Mouse (Mus musculus) midbrain, embryonic 16.5 days (tissue): ENCODE results near the gene Olfr332. TPM values are rescaled to one million over a fixed set of nuclear protein-coding genes. Genes with fewer than 3 reads are reported as not detected.
"Not testable (repeated sequence)": the region's sequence is repeated elsewhere in the genome, so short reads cannot be mapped to it uniquely, and the experiment has no call there.

Source experiments
- ATAC-seq: fragments of 200-750 bp; cut with Nextera tagmentation; 2 replicates; pipeline ENCODE4 v1.8.0; 2017; ENCODE audit warnings: moderate TSS enrichment
- H3K27ac ChIP-seq: fragments of 300-500 bp; sonication (generic); 2 replicates; pipeline ENCODE4 v1.5.1; 2014; ENCODE audit warnings: mild to moderate bottlenecking, low read length, mixed read lengths
- H3K27me3 ChIP-seq: fragments of 300-500 bp; sonication (generic); 2 replicates; pipeline ENCODE4 v1.6.1; 2014; ENCODE audit warnings: low read depth, low read length, mixed read lengths; ENCODE audit not compliant: control insufficient read depth, insufficient read depth
- H3K36me3 ChIP-seq: fragments of 300-500 bp; sonication (generic); 2 replicates; pipeline ENCODE4 v1.6.1; 2014; ENCODE audit warnings: mild to moderate bottlenecking, low read length, moderate library complexity, mixed read lengths; ENCODE audit not compliant: control insufficient read depth, insufficient read depth
- H3K4me1 ChIP-seq: fragments of 300-500 bp; sonication (generic); 2 replicates; pipeline ENCODE4 v1.6.1; 2014; ENCODE audit warnings: mild to moderate bottlenecking, low read length, mixed read lengths; ENCODE audit not compliant: control insufficient read depth, insufficient read depth
- H3K4me2 ChIP-seq: fragments of 300-500 bp; sonication (generic); 2 replicates; pipeline ENCODE4 v1.6.1; 2014; ENCODE audit warnings: mild to moderate bottlenecking, low read length, mixed read lengths
- H3K4me3 ChIP-seq: fragments of 300-500 bp; sonication (generic); 2 replicates; pipeline ENCODE4 v1.5.1; 2014; ENCODE audit warnings: low read depth, mild to moderate bottlenecking, low read length, moderate library complexity, mixed read lengths
- H3K9ac ChIP-seq: fragments of 300-500 bp; sonication (generic); 2 replicates; pipeline ENCODE4 v1.6.1; 2014; ENCODE audit warnings: low read depth, low read length, mixed read lengths
- H3K9me3 ChIP-seq: fragments of 300-500 bp; sonication (generic); replicated peaks from 2 replicates; pipeline ENCODE4 v1.6.1; 2014; ENCODE audit warnings: mild to moderate bottlenecking, low read length, mixed read lengths; ENCODE audit not compliant: control insufficient read depth, poor library complexity, severe bottlenecking
- WGBS: fragments of 180-500 bp; shearing (Covaris S2); extraction: QIAGEN DNeasy Blood & Tissue Kit; methylation state at CpG from one replicate; pipeline ENCODE4 v1.1.7; 2014; 5-methylcytosine and 5-hydroxymethylcytosine counted together
- polyA plus RNA-seq: library from polyadenylated mRNA; unstranded; fragments of >200 nt; fragmentation: Nextera tagmentation; extraction: Ambion mirVana; gene quantifications from 2 replicates; pipeline ENCODE4 v1.2.1, GENCODE M21; 2015

Olfr332 gene
- not detected in 2 replicates for polyA plus RNA-seq

- H3K27ac ChIP-seq, result no peak within 1 kb of the TSS
Measured at GRCm38 (mm10) chr11:58492455-58492854, at the start of gene Olfr332. Gene Olfr332, minus strand, starts transcription at chr11:58492555.

GRCm38 (mm10) chr11:58534736-58535135 is 42.4 kb upstream of the Olfr332 start, which contains the start of gene Olfr330:
Gene Olfr330, minus strand, starts transcription at chr11:58534836.
- not testable (repeated sequence) for ATAC-seq, H3K4me2 ChIP-seq

More at GRCm38 (mm10) chr11:58492455-58492854, at the start of gene Olfr332:
- Histone ChIP-seq H3K9me3 (no peaks in the 10 kb centered on the region), H3K4me3 (no peak within 1 kb of the TSS), H3K9ac (no peak within 1 kb of the TSS), H3K36me3 (no peaks in the 10 kb centered on the region), H3K4me1 (no peaks in the 10 kb centered on the region), H3K4me2 (no peak within 1 kb of the TSS), H3K27me3 (no peaks in the 10 kb centered on the region)
- WGBS, result 80% methylated on average over 2 of the region's 2 CpGs
- no peak for ATAC-seq

GRCm38 (mm10) chr11:58519756-58520155 is 27.4 kb upstream of the Olfr332 start:
- WGBS, result 94% methylated on average over 7 of the region's 9 CpGs
- H3K4me3 ChIP-seq, H3K36me3 ChIP-seq, H3K27me3 ChIP-seq, H3K9ac ChIP-seq, H3K4me2 ChIP-seq, ATAC-seq, H3K4me1 ChIP-seq, H3K27ac ChIP-seq, H3K9me3 ChIP-seq: not testable (repeated sequence)

More at GRCm38 (mm10) chr11:58534736-58535135, 42.4 kb upstream of the Olfr332 start, which contains the start of gene Olfr330:
- not testable (repeated sequence) for H3K4me1 ChIP-seq, H3K36me3 ChIP-seq, H3K27me3 ChIP-seq, H3K9ac ChIP-seq, H3K27ac ChIP-seq, H3K4me3 ChIP-seq, H3K9me3 ChIP-seq

GRCm38 (mm10) chr11:58518916-58519315 is 26.6 kb upstream of the Olfr332 start:
- H3K36me3 ChIP-seq, H3K9me3 ChIP-seq, H3K4me1 ChIP-seq, H3K27ac ChIP-seq, ATAC-seq, H3K27me3 ChIP-seq, H3K9ac ChIP-seq, H3K4me3 ChIP-seq, H3K4me2 ChIP-seq: not testable (repeated sequence)
- 94% methylated on average over 17 of the region's 18 CpGs for WGBS

GRCm38 (mm10) chr11:58509058-58509457 is 16.7 kb upstream of the Olfr332 start:
- not testable (repeated sequence) for H3K4me3 ChIP-seq, H3K4me2 ChIP-seq, H3K27ac ChIP-seq, H3K27me3 ChIP-seq, H3K36me3 ChIP-seq, H3K9me3 ChIP-seq, H3K4me1 ChIP-seq, ATAC-seq, H3K9ac ChIP-seq
- 85% methylated on average over 19 of the region's 19 CpGs for WGBS

- not testable (repeated sequence) for H3K4me3 ChIP-seq, H3K4me1 ChIP-seq, H3K9me3 ChIP-seq, H3K27me3 ChIP-seq, H3K27ac ChIP-seq, H3K36me3 ChIP-seq, H3K4me2 ChIP-seq, H3K9ac ChIP-seq, ATAC-seq
Measured at GRCm38 (mm10) chr11:58502472-58502871, 10.1 kb upstream of the Olfr332 start, which contains the start of gene Olfr331. Gene Olfr331, minus strand, starts transcription at chr11:58502572.

GRCm38 (mm10) chr11:58499290-58499689 is 6.9 kb upstream of the Olfr332 start:
- WGBS, result 48% methylated on average over 3 of the region's 3 CpGs
- Histone ChIP-seq H3K36me3 (no peaks in the 10 kb centered on the region), H3K9me3 (no peaks in the 10 kb centered on the region), H3K27me3 (no peaks in the 10 kb centered on the region), H3K4me3 (no peak overlapping the region), H3K4me1 (no peaks in the 10 kb centered on the region), H3K27ac (no peak overlapping the region), H3K4me2 (no peak overlapping the region), H3K9ac (no peak overlapping the region)
- no peak for ATAC-seq

GRCm38 (mm10) chr11:58498761-58499160 is 6.4 kb upstream of the Olfr332 start:
- Histone ChIP-seq H3K4me2 (no peak overlapping the region), H3K9ac (no peak overlapping the region), H3K27me3 (no peaks in the 10 kb centered on the region), H3K4me3 (no peak overlapping the region), H3K36me3 (no peaks in the 10 kb centered on the region), H3K4me1 (no peaks in the 10 kb centered on the region), H3K9me3 (no peaks in the 10 kb centered on the region), H3K27ac (no peak overlapping the region)
- WGBS, result 88% methylated on average over 9 of the region's 9 CpGs
- no peak for ATAC-seq

GRCm38 (mm10) chr11:58462170-58462569 is 30.2 kb downstream of the Olfr332 start, which contains the start of gene Olfr30:
Gene Olfr30, minus strand, starts transcription at chr11:58462270.
- H3K4me1 ChIP-seq, result no peaks in the 10 kb centered on the region
- no peaks in the 10 kb centered on the region for H3K27me3 ChIP-seq
- H3K4me3 ChIP-seq, result no peak within 1 kb of the TSS
- H3K27ac ChIP-seq, result no peak within 1 kb of the TSS
- ATAC-seq, result no peak
- no peaks in the 10 kb centered on the region for H3K36me3 ChIP-seq
- H3K4me2 ChIP-seq, result no peak within 1 kb of the TSS
- no peaks in the 10 kb centered on the region for H3K9me3 ChIP-seq
- H3K9ac ChIP-seq, result no peak within 1 kb of the TSS
